Mouse (Mus musculus) C2C12 (cell line): Measurements from ENCODE around the gene Tmc5. TPM values are rescaled to one million over a fixed set of nuclear protein-coding genes. Genes with fewer than 3 reads are reported as not detected.

Experiments used
- H3K27me3 ChIP-seq: one replicate; pipeline ENCODE4 v1.6.1; 2011; ENCODE audit not compliant: control insufficient read depth, insufficient read depth, insufficient read length
- H3K36me3 ChIP-seq: one replicate; pipeline ENCODE4 v1.6.1; 2011; ENCODE audit not compliant: control insufficient read depth, insufficient read depth
- H3K4me3 ChIP-seq: one replicate; pipeline ENCODE4 v1.5.1; 2011; ENCODE audit warnings: mild to moderate bottlenecking, control low read depth; ENCODE audit not compliant: poor library complexity, insufficient read depth, severe bottlenecking
- H3K79me2 ChIP-seq: one replicate; pipeline ENCODE4 v1.6.1; 2011; ENCODE audit not compliant: control insufficient read depth, insufficient read depth
- H3K79me3 ChIP-seq: one replicate; pipeline ENCODE4 v1.6.1; 2011; ENCODE audit warnings: low read depth, control low read depth
- H3ac ChIP-seq: one replicate; pipeline ENCODE3; 2011; ENCODE audit warnings: low read depth; ENCODE audit not compliant: control insufficient read depth, insufficient read length
- CEBPB ChIP-seq: IDR thresholded peaks from one replicate; pipeline ENCODE4 v1.6.1; 2011; ENCODE audit warnings: low read depth, mild to moderate bottlenecking, control low read depth, moderate library complexity
- CTCF ChIP-seq: IDR thresholded peaks from one replicate; pipeline ENCODE4 v1.5.1; 2011; ENCODE audit not compliant: control insufficient read depth, insufficient read depth, insufficient read length
- FOSL1 ChIP-seq: IDR thresholded peaks from one replicate; pipeline ENCODE4 v1.8.0; 2011; ENCODE audit warnings: mild to moderate bottlenecking, low read length; ENCODE audit not compliant: poor library complexity, insufficient read depth, severe bottlenecking
- MAX ChIP-seq: IDR thresholded peaks from one replicate; pipeline ENCODE4 v1.6.1; 2011; ENCODE audit warnings: mild to moderate bottlenecking, control low read depth
- MYOD1 ChIP-seq: IDR thresholded peaks from one replicate; pipeline ENCODE4 v1.6.1; 2011; ENCODE audit warnings: low read depth; ENCODE audit not compliant: control insufficient read depth, insufficient read length
- MYOG ChIP-seq: IDR thresholded peaks from one replicate; pipeline ENCODE4 v1.6.1; 2011; ENCODE audit not compliant: control insufficient read depth, insufficient read length; ENCODE audit errors: extremely low read depth
- USF1 ChIP-seq: IDR thresholded peaks from one replicate; pipeline ENCODE4 v1.6.1; 2011; ENCODE audit warnings: low read depth, mild to moderate bottlenecking, control low read depth, moderate library complexity
- long read RNA-seq, 2 experiments: library from polyadenylated mRNA; unstranded; transcript quantifications; one replicate each; pipeline ENCODE4 v2.0.0; 2019 to 2020
- polyA plus RNA-seq: library from polyadenylated mRNA; unstranded; fragments of >200 nt; fragmentation: generic; extraction: Trizol; gene quantifications from one replicate; pipeline ENCODE4 v1.2.1, GENCODE M21; 2012; ENCODE audit warnings: missing spikeins

Tmc5 gene
- not detected for polyA plus RNA-seq
- long read RNA-seq, experiment 1: 0 reads
- long read RNA-seq, experiment 2: 0 reads

- Histone ChIP-seq H3ac (no peak within 1 kb of the TSS), H3K4me3 (no peak within 1 kb of the TSS), H3K36me3 (no peaks in the 10 kb centered on the region), H3K27me3 (peaks cover 69% of the 10 kb centered on the region), H3K79me2 (no peaks in the 10 kb centered on the region), H3K79me3 (no peaks in the 10 kb centered on the region)
- TF ChIP-seq MAX: no peak
- no peak for TF ChIP-seq USF1
- TF ChIP-seq FOSL1: no peak
- no peak for TF ChIP-seq CTCF
- no peak for TF ChIP-seq MYOG
- TF ChIP-seq MYOD1: no peak
- TF ChIP-seq CEBPB: no peak
Measured at GRCm38 (mm10) chr7:118597201-118597600, at the start of gene Tmc5. Tmc5 (plus strand) TSS chr7:118597297.

GRCm38 (mm10) chr7:118547451-118547850 is 49.6 kb upstream of the Tmc5 start:
- Histone ChIP-seq H3K36me3 (no peaks in the 10 kb centered on the region), H3K79me2 (no peaks in the 10 kb centered on the region), H3K79me3 (no peaks in the 10 kb centered on the region), H3K27me3 (peaks cover 42% of the 10 kb centered on the region), H3K4me3 (no peak overlapping the region), H3ac (no peak overlapping the region)
- no peak for TF ChIP-seq USF1
- no peak for TF ChIP-seq FOSL1
- no peak for TF ChIP-seq CTCF
- no peak for TF ChIP-seq MYOG
- no peak for TF ChIP-seq MAX
- TF ChIP-seq MYOD1: no peak
- TF ChIP-seq CEBPB: no peak

- Histone ChIP-seq H3K27me3 (no peaks in the 10 kb centered on the region), H3K79me2 (no peaks in the 10 kb centered on the region), H3K4me3 (no peak overlapping the region), H3K36me3 (no peaks in the 10 kb centered on the region), H3K79me3 (no peaks in the 10 kb centered on the region), H3ac (no peak overlapping the region)
- TF ChIP-seq CEBPB: no peak
- TF ChIP-seq MAX: no peak
- no peak for TF ChIP-seq CTCF
- TF ChIP-seq MYOD1: no peak
- TF ChIP-seq FOSL1: no peak
- TF ChIP-seq USF1: no peak
- no peak for TF ChIP-seq MYOG
Measured at GRCm38 (mm10) chr7:118553881-118554280, 43.2 kb upstream of the Tmc5 start.

GRCm38 (mm10) chr7:118554290-118554689 is 42.8 kb upstream of the Tmc5 start:
- Histone ChIP-seq H3K27me3 (no peaks in the 10 kb centered on the region), H3K36me3 (no peaks in the 10 kb centered on the region), H3K79me3 (no peaks in the 10 kb centered on the region), H3K79me2 (no peaks in the 10 kb centered on the region), H3K4me3 (no peak overlapping the region), H3ac (no peak overlapping the region)
- TF ChIP-seq MAX (no peak), FOSL1 (no peak), CEBPB (no peak), MYOD1 (no peak), CTCF (no peak), MYOG (no peak), USF1 (no peak)

- Histone ChIP-seq H3K4me3 (no peak overlapping the region), H3K79me2 (no peaks in the 10 kb centered on the region), H3K79me3 (no peaks in the 10 kb centered on the region), H3K27me3 (peaks cover 3% of the 10 kb centered on the region), H3K36me3 (no peaks in the 10 kb centered on the region), H3ac (no peak overlapping the region)
- TF ChIP-seq CEBPB (no peak), USF1 (no peak), FOSL1 (no peak), MYOG (no peak), MYOD1 (no peak), CTCF (no peak), MAX (no peak)
Measured at GRCm38 (mm10) chr7:118569121-118569543, 28.0 kb upstream of the Tmc5 start.

GRCm38 (mm10) chr7:118571350-118571749 is 25.7 kb upstream of the Tmc5 start:
- Histone ChIP-seq H3K4me3 (no peak overlapping the region), H3K27me3 (peaks cover 7% of the 10 kb centered on the region), H3K79me2 (no peaks in the 10 kb centered on the region), H3K36me3 (no peaks in the 10 kb centered on the region), H3K79me3 (no peaks in the 10 kb centered on the region), H3ac (no peak overlapping the region)
- no peak for TF ChIP-seq USF1
- TF ChIP-seq CEBPB: no peak
